Mouse (Mus musculus) forebrain, embryonic 13.5 days (tissue): ENCODE measurements around the gene Tac2. TPM values are rescaled to one million over a fixed set of nuclear protein-coding genes. Genes with fewer than 3 reads are reported as not detected.
A peak's percentile ranks its signal among the peaks of the same experiment; 100 is the strongest.

Experiments used
- ATAC-seq: fragments of 200-750 bp; cut with Nextera tagmentation; 2 replicates; pipeline ENCODE4 v1.8.0; 2017
- H3K27ac ChIP-seq: fragments of 300-500 bp; sonication (generic); 2 replicates; pipeline ENCODE4 v1.5.1; 2015; ENCODE audit warnings: inconsistent platforms, mild to moderate bottlenecking, moderate library complexity
- H3K27me3 ChIP-seq: fragments of 300-500 bp; sonication (generic); 2 replicates; pipeline ENCODE4 v1.6.1; 2015; ENCODE audit warnings: mild to moderate bottlenecking, inconsistent platforms
- H3K36me3 ChIP-seq: fragments of 300-500 bp; sonication (generic); 2 replicates; pipeline ENCODE4 v1.6.1; 2015; ENCODE audit warnings: mild to moderate bottlenecking, inconsistent platforms; ENCODE audit not compliant: poor library complexity, severe bottlenecking
- H3K4me1 ChIP-seq: fragments of 300-500 bp; sonication (generic); 2 replicates; pipeline ENCODE4 v1.6.1; 2015; ENCODE audit warnings: inconsistent platforms
- H3K4me2 ChIP-seq: fragments of 300-500 bp; sonication (generic); 2 replicates; pipeline ENCODE4 v1.6.1; 2015; ENCODE audit warnings: inconsistent platforms, mild to moderate bottlenecking, moderate library complexity
- H3K4me3 ChIP-seq: fragments of 300-500 bp; sonication (generic); 2 replicates; pipeline ENCODE4 v1.5.1; 2015; ENCODE audit warnings: mild to moderate bottlenecking, inconsistent platforms
- H3K9ac ChIP-seq: fragments of 300-500 bp; sonication (generic); 2 replicates; pipeline ENCODE4 v1.6.1; 2015; ENCODE audit warnings: mild to moderate bottlenecking, inconsistent platforms
- H3K9me3 ChIP-seq: fragments of 300-500 bp; sonication (generic); replicated peaks from 2 replicates; pipeline ENCODE4 v1.6.1; 2016; ENCODE audit warnings: inconsistent platforms
- WGBS: fragments of 180-500 bp; shearing (Covaris S2); methylation state at CpG from one replicate; pipeline ENCODE4 v1.1.7; 2015; 5-methylcytosine and 5-hydroxymethylcytosine counted together
- polyA plus RNA-seq: library from polyadenylated mRNA; unstranded; fragments of >200 nt; fragmentation: Nextera tagmentation; extraction: Ambion mirVana; gene quantifications from 2 replicates; pipeline ENCODE4 v1.2.1, GENCODE M21; 2015

Gene Tac2
- polyA plus RNA-seq, 1 experiment from 2014 or later = 0.35 TPM

- Histone ChIP-seq H3K4me2 (no peak overlapping the region; the same call in 1 of the 2 replicates), H3K27me3 (peaks cover 76% of the 10 kb centered on the region), H3K9me3 (no peaks in the 10 kb centered on the region), H3K4me1 (peaks cover 10% of the 10 kb centered on the region), H3K4me3 (no peak overlapping the region), H3K36me3 (no peaks in the 10 kb centered on the region), H3K27ac (no peak overlapping the region), H3K9ac (no peak overlapping the region)
- 47% methylated on average over 11 of the region's 11 CpGs for WGBS
- ATAC-seq = no peak
These were observed 6.1 kb downstream of the Tac2 start for GRCm38 (mm10) chr10:127730285-127730932.

DNA sequence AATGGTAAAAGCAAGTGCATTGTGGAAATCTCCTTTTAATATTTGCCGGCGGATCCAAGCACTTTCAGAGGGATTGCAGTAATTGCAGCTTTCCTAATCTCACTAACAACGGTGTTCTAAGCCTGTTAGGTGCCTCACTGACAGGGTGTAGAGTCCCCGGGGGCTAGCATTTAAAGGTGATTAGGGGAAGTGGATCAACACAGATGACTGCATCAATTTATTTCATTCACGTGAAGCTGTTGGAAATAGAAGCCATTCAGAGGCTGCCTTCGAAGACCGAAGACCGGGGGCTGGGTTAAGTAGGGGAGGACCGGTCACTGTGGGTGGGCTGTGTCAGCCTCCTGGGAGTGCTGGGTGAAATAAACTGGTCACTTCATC lies 6.6 kb downstream of the Tac2 start:
- Histone ChIP-seq H3K4me2 (peak overlapping the region; percentile 19; the same call in 1 of the 2 replicates), H3K36me3 (no peaks in the 10 kb centered on the region), H3K9ac (no peak overlapping the region), H3K4me3 (no peak overlapping the region), H3K27me3 (peaks cover 74% of the 10 kb centered on the region), H3K4me1 (peaks cover 10% of the 10 kb centered on the region), H3K27ac (0 out of 2 replicates have a peak overlapping the region, but pooled peaks have one; percentile 0), H3K9me3 (no peaks in the 10 kb centered on the region)
- no peak; the same call in 1 of the 2 replicates for ATAC-seq
- 6% methylated on average over 9 of the region's 9 CpGs for WGBS

- Histone ChIP-seq H3K27ac (0 out of 2 replicates have a peak overlapping the region, but pooled peaks have one; percentile 0), H3K36me3 (no peaks in the 10 kb centered on the region), H3K9ac (no peak overlapping the region), H3K27me3 (peaks cover 76% of the 10 kb centered on the region), H3K4me3 (no peak overlapping the region), H3K4me1 (peaks cover 10% of the 10 kb centered on the region), H3K9me3 (no peaks in the 10 kb centered on the region), H3K4me2 (peak overlapping the region; percentile 19; the same call in 1 of the 2 replicates)
- 37% methylated on average over 5 of the region's 5 CpGs for WGBS
- ATAC-seq = no peak
These were observed 7.1 kb downstream of the Tac2 start for GRCm38 (mm10) chr10:127731397-127731796.

GRCm38 (mm10) chr10:127734434-127734833 lies 10.2 kb downstream of the Tac2 start:
- no peaks in the 10 kb centered on the region for H3K36me3 ChIP-seq
- peaks cover 47% of the 10 kb centered on the region for H3K27me3 ChIP-seq
- H3K4me3 ChIP-seq = no peak overlapping the region
- H3K4me2 ChIP-seq = no peak overlapping the region
- H3K4me1 ChIP-seq = peaks cover 13% of the 10 kb centered on the region
- H3K9ac ChIP-seq = no peak overlapping the region
- no peak for ATAC-seq
- WGBS = 55% methylated on average over 5 of the region's 5 CpGs
- H3K27ac ChIP-seq = no peak overlapping the region
- H3K9me3 ChIP-seq = no peaks in the 10 kb centered on the region

DNA sequence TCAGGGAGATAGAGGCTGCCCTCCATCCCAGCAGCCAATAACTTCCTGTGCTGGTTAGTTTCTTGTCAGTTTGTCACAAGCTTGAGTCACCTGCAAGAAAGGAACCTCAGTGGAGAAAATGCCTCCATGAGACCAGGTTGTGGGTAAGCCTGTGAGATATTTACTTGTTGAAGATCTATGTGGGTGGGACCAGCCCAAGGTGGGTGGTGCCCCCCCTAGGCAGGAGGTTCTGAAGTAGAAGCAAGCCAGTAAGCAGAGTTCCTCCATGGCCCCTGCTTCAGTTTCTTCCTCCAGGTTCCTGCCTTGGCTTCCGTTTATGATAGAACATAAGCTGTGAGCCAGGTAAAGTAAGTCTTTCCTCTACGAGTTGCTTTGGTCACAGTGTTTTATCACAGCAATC lies 12.0 kb downstream of the Tac2 start:
- no peak for ATAC-seq
- Histone ChIP-seq H3K27me3 (peaks cover 29% of the 10 kb centered on the region), H3K9ac (no peak overlapping the region), H3K4me3 (no peak overlapping the region), H3K4me1 (peaks cover 16% of the 10 kb centered on the region), H3K9me3 (no peaks in the 10 kb centered on the region), H3K4me2 (no peak overlapping the region), H3K27ac (no peak overlapping the region), H3K36me3 (peaks cover 2% of the 10 kb centered on the region)
- 71% methylated on average over 2 of the region's 2 CpGs for WGBS

DNA sequence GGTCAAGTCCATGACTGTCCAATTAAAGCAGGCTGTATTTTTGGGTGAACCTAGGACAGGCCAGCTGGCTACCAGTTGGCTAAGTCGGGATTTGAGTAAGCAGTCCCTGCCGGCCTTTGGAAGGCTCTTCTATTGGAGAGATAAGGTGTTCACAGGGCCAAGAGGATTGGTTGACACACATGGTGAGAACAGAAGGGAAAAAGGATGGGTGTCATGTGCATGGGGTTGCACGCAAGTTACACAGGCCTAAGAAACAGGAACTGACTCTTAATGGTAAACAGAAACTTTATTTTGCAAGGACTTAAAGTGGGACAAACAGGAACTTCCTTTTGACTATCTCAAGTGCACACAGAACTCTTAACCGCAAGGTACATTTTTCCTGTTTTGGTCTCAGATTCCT lies 12.6 kb downstream of the Tac2 start:
- no peaks in the 10 kb centered on the region for H3K9me3 ChIP-seq
- WGBS = 80% methylated on average over 4 of the region's 4 CpGs
- H3K4me3 ChIP-seq = no peak overlapping the region
- ATAC-seq = no peak
- H3K27me3 ChIP-seq = peaks cover 26% of the 10 kb centered on the region
- peaks cover 9% of the 10 kb centered on the region for H3K36me3 ChIP-seq
- no peak overlapping the region for H3K27ac ChIP-seq
- H3K4me1 ChIP-seq = peaks cover 16% of the 10 kb centered on the region
- no peak overlapping the region for H3K4me2 ChIP-seq
- H3K9ac ChIP-seq = no peak overlapping the region

DNA sequence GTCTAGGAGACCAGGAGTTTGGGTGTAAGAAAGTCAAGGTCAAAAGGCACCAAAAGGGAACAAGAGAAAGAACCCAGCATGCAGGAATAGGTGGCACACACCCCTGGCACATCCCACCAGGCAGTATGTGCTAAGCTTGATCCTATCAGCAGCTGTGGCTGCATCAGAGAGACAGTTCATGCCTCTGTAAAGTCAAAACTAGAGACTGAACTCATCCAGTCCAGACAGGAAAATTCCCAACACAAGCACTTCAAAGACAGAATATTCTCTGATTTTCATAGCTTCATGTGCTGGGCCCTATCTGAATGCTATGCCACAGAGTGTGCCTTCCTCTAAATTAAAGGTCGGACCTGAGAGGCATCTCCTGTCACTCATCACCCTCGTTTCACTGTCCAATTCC lies 13.3 kb downstream of the Tac2 start:
- Histone ChIP-seq H3K27me3 (peaks cover 20% of the 10 kb centered on the region), H3K4me2 (no peak overlapping the region), H3K27ac (no peak overlapping the region), H3K4me3 (no peak overlapping the region), H3K9ac (no peak overlapping the region), H3K4me1 (peaks cover 16% of the 10 kb centered on the region), H3K9me3 (no peaks in the 10 kb centered on the region), H3K36me3 (peaks cover 15% of the 10 kb centered on the region)
- ATAC-seq = no peak
- WGBS = 27% methylated on average over 2 of the region's 2 CpGs

- peaks cover 23% of the 10 kb centered on the region for H3K36me3 ChIP-seq
- H3K4me3 ChIP-seq = peak overlapping the region; percentile 87; the same call in 1 of the 2 replicates
- H3K9me3 ChIP-seq = no peaks in the 10 kb centered on the region
- peaks cover 16% of the 10 kb centered on the region for H3K4me1 ChIP-seq
- no peak overlapping the region for H3K4me2 ChIP-seq
- 54% methylated on average over 13 of the region's 13 CpGs for WGBS
- peaks cover 18% of the 10 kb centered on the region for H3K27me3 ChIP-seq
- ATAC-seq = no peak
- no peak overlapping the region for H3K9ac ChIP-seq
- H3K27ac ChIP-seq = no peak overlapping the region
These were observed 14.0 kb downstream of the Tac2 start for GRCm38 (mm10) chr10:127738151-127738882.

DNA sequence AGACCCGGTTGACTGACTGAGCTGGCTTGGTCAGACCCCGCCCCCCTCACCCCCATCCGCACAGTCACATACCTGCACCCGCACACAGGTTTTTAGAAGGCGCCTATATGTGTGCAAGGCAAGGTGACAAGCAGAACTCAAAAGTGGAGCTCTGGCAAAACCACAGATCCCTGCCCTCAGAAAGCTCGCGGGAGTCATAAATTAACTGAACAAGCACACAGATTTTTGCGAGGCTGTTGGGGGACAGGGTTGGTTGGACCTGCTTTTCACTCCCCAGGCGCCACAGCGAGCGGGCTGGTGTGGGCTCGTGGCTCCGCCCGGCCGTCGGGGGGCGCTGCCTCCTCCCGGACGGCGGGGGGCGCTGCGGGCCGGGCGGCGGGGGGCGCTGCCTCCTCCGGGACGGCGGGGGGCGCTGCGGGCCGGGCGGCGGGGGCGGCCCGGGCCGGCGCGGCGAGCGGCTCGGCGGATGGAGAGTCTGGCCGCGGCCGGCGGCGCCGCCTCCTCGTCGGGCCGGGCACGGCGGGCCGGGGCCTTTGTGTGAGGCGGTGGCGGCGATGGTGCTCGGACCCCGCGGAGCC lies 14.9 kb downstream of the Tac2 start, which contains the start of gene Zbtb39:
TSS of gene Zbtb39 (plus strand) at position 456 of the 578 bp plus-strand sequence.
- peak; percentile 89 for ATAC-seq
- peaks cover 16% of the 10 kb centered on the region for H3K4me1 ChIP-seq

GRCm38 (mm10) chr10:127739661-127740161 lies 15.4 kb downstream of the Tac2 start:
- peak overlapping the region; percentile 66 for H3K4me2 ChIP-seq
- peak; percentile 72 for ATAC-seq
- peak overlapping the region; percentile 72 for H3K27ac ChIP-seq
- peaks cover 16% of the 10 kb centered on the region for H3K4me1 ChIP-seq
- H3K4me3 ChIP-seq = peak overlapping the region; percentile 87
- WGBS = under 1% methylated on average over 27 of the region's 55 CpGs
- H3K9ac ChIP-seq = peak overlapping the region; percentile 95
- H3K27me3 ChIP-seq = peaks cover 11% of the 10 kb centered on the region
- no peaks in the 10 kb centered on the region for H3K9me3 ChIP-seq
- peaks cover 37% of the 10 kb centered on the region for H3K36me3 ChIP-seq

More for the DNA sequence above, 14.9 kb downstream of the Tac2 start, which contains the start of gene Zbtb39:
- Histone ChIP-seq H3K36me3 (peaks cover 31% of the 10 kb centered on the region), H3K27me3 (peaks cover 11% of the 10 kb centered on the region), H3K9ac (peak within 1 kb of the TSS; percentile 95), H3K9me3 (no peaks in the 10 kb centered on the region), H3K4me2 (peak within 1 kb of the TSS; percentile 66), H3K27ac (peak within 1 kb of the TSS; percentile 72), H3K4me3 (peak within 1 kb of the TSS; percentile 87)
- WGBS = 2% methylated on average over 36 of the region's 61 CpGs

DNA sequence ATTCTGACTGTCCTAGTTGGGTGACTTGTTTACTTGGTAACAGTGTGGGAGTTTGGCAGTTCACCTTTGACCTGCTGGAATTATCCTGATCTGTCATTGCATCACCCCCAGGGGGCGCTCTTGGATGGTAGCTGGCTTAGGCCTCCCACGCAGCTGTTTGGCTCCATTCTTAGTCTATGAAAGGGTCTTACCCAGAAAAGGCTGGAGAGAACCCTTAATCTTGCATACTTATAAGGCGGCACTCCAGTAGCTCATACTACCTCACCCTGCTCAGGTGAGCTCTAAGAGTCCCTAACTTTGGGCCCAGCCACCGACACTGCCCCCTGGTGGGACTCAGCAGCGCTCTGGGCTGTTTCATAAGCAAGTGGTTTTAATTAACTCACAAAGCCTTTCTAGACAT lies 20.4 kb downstream of the Tac2 start:
- no peak for ATAC-seq
- H3K27ac ChIP-seq = no peak overlapping the region
- H3K9ac ChIP-seq = no peak overlapping the region
- no peak overlapping the region for H3K4me2 ChIP-seq
- no peak overlapping the region for H3K4me3 ChIP-seq
- no peaks in the 10 kb centered on the region for H3K9me3 ChIP-seq
- 63% methylated on average over 5 of the region's 5 CpGs for WGBS
- peaks cover 17% of the 10 kb centered on the region for H3K4me1 ChIP-seq
- peaks cover 77% of the 10 kb centered on the region for H3K36me3 ChIP-seq
- H3K27me3 ChIP-seq = no peaks in the 10 kb centered on the region

- H3K4me2 ChIP-seq = no peak overlapping the region
- no peak for ATAC-seq
- H3K36me3 ChIP-seq = peaks cover 77% of the 10 kb centered on the region
- H3K4me3 ChIP-seq = no peak overlapping the region
- peaks cover 7% of the 10 kb centered on the region for H3K4me1 ChIP-seq
- no peak overlapping the region for H3K9ac ChIP-seq
- 86% methylated on average over 5 of the region's 5 CpGs for WGBS
- H3K27me3 ChIP-seq = no peaks in the 10 kb centered on the region
- no peaks in the 10 kb centered on the region for H3K9me3 ChIP-seq
- no peak overlapping the region for H3K27ac ChIP-seq
These were observed 21.6 kb downstream of the Tac2 start for GRCm38 (mm10) chr10:127745886-127746285.
